Mouse (Mus musculus) kidney, postnatal 25 days (tissue): ENCODE results near the gene Tead1.

Experiments
- DNase-seq, 2 experiments: peaks; one replicate each; pipeline ENCODE4 v3.0.0; 2021; ENCODE audit warnings: mixed read lengths in 2 of 2

The Tead1 gene

GRCm38 (mm10) chr7:112679171-112679512 is at the start of gene Tead1:
Tead1 (plus strand) TSS chr7:112679318.
- peak; percentile 96 to 98 for DNase-seq

- no peak for DNase-seq
Observed at GRCm38 (mm10) chr7:112634505-112635213, 44.5 kb upstream of the Tead1 start.

- DNase-seq = no peak
Observed at GRCm38 (mm10) chr7:112635936-112636335, 43.2 kb upstream of the Tead1 start.

DNA sequence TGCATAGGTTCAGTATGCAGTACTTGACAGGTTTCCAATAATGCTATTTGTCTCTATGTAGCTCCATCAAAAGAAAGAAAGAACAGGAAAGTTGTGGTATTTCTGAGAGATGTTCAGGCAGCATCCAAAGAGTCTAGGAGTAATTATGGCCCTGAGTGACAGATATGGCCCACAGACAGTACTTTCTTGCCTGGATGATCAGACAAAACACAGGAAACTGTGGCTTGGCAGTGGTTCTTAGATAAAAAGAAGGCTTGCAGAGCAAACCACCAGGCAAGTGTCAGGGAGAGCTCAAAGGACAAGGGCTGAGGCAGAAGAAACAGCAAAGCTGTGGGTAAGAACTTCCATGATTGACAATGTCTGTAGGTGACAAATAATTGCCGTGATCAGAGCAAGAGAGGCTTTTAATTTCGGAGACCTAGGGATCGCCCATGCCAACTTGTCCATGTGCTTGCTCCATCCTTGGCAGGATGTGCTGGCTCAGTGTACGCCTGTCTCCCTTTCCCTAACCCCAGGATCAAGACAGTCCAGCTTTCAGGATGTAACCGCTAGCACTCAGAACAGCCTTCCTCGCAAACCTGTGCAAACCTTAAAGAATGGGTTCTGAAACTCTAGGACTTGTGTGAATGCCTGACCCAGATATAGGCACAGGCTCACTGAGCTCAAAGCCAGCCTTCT is 35.1 kb upstream of the Tead1 start:
- no peak for DNase-seq

DNA sequence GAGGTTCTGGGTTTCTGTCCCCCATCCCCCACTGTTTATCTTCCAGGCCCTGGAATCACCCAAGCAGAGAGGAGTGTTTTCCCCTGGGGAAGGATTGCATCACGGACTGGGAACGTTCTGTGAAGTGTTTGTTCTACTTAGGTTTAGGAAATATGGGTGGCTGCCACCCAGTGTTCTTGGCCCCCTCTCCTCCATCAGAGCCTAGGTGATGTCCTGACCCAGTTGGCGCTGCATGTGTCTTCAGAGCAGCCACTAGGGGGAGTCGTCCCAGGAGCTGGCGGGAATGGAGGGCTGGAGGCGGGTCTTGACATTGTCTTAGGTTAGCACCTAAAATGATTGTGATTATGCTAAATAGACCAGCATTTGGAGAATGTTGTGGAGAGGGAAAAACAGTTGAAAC is 34.4 kb upstream of the Tead1 start:
- DNase-seq = peak; percentile 7 to 48

- DNase-seq = no peak
Observed at GRCm38 (mm10) chr7:112645724-112646123, 33.4 kb upstream of the Tead1 start.

DNA sequence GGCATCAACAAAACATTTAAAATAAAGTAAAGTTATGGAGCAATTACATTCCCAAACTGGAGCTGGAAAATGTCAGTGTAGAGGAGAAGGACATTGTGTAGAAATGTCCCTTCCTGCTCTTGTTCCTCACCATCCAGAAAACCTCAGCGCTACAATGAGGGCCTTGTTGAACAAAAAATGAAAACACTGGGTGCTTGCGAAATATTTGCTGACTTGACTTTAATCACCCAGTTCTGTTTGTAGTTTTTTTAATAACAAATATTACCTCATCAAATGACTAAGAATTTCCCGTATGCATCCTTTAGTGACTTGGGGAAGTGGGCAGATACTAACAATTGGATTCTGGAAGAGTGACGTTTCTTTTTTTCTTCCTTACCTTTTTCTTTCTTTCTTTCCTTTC is 31.7 kb upstream of the Tead1 start:
- DNase-seq = no peak

- peak; percentile 47 to 60 for DNase-seq
Observed at GRCm38 (mm10) chr7:112656141-112656662, 22.9 kb upstream of the Tead1 start.

- DNase-seq = no peak
Observed at GRCm38 (mm10) chr7:112658939-112659338, 20.2 kb upstream of the Tead1 start.

DNA sequence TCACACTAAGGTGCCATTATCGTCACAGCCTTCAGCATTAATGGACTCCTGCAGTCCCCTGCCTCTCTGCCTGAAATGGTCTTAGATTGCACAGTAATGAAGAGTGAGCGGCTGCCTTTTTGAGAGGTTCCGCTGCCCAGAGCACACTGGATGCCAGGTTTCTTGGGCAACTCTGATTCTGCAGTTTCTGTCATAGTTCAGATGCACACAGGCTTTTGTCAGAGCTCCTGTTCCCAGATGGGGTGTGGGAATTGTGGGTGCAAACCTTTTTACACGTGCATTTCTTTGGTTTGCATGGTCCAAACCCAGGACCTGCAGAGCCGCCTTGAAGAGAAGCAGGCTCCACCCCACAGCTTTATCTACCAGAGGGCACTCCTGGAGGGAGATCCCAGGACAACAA is 19.3 kb upstream of the Tead1 start:
- no peak for DNase-seq

DNA sequence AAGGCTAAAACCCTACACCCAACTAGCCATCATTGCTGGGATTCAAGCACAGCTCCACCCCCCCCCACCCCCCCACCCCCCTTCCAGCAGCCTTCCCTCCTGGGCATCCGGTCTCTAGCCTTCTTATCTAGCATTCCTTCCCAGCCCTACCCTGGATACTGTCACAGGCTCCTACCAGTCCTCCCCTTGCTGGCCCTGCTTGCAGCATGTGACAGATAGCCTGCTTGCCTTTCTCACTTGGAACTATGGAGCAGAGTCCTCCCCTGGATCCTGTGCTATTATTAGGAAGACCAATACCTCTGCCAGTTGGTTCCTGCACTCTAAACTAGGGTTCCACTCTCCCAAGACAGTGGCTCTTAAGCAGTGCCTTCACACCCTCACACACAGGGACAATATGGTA is 18.8 kb upstream of the Tead1 start:
- DNase-seq = no peak

DNA sequence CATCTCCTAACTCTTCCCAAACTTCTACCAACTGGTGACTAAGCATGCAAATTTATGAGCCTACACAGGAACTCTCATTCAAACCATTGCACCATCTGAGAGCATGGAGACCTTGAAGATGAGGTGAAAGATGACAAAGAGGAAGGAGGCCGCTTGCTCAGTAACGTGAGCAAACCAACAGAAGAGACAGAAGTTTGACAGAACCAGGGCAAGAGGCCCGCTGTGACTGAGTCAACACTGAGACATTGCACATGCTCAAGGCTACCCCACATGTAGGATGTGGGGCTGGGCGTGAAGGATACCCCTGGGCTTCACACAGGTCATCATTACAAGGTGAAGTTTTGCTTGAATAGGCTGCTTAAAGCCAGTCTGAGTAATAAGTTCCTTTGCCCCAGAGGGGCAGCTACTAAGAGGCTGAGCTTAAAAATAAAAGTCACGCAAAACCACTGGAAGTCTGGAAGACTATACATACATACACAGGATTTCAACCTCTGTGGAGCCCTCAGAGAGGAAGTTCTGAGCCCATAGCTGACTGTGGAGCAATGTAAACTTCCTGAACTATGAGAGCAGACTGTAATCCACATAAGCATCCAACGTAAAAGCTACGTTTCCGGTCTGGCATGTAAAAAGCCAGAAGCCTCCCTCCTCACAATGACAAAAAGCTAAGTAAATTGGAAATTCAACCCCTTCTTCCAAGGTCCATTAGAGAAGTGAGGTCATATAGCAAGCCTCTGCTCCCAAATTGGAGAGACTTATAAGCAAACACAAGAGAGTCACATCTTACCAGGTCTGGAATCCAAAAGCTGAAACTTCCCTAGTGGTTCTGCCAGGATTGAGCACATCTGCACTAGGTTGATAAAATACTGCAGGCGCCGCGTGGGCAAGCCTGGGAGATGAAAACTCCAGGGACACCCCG is 16.5 kb upstream of the Tead1 start:
- DNase-seq = no peak

DNA sequence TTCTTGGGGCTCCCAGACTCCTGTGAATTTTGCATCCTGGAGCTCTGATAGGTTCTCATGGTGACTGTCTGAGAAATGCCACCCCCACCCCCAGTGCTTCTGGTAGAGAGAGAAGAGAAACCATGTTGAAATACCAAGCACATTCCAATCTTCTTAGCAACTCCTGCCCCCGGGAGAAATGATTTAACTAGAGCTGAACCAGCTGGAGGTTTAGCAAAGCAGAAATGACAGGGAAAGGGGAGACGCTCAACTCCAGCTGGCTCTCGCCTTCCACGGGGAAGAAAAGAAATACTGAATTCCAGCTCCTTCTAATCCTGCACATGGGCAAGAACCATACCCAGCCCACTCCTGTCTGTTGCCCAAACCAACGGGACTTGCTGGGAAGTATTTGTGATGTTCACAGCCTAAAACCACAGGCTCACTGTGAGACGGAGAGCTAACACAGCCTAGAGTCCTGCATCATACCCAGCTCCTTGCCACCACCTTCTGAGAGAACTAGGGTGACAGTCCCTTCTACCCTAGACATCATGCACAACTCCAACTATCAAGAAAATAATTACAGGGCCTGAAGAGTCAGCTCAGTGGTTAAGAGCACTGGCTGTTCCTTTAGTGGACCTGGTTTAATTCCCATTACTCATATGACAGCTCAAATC is 15.7 kb upstream of the Tead1 start:
- DNase-seq = peak in 1 of 2 experiments; percentile 42

- no peak for DNase-seq
Observed at GRCm38 (mm10) chr7:112669993-112670392, 9.1 kb upstream of the Tead1 start.

DNA sequence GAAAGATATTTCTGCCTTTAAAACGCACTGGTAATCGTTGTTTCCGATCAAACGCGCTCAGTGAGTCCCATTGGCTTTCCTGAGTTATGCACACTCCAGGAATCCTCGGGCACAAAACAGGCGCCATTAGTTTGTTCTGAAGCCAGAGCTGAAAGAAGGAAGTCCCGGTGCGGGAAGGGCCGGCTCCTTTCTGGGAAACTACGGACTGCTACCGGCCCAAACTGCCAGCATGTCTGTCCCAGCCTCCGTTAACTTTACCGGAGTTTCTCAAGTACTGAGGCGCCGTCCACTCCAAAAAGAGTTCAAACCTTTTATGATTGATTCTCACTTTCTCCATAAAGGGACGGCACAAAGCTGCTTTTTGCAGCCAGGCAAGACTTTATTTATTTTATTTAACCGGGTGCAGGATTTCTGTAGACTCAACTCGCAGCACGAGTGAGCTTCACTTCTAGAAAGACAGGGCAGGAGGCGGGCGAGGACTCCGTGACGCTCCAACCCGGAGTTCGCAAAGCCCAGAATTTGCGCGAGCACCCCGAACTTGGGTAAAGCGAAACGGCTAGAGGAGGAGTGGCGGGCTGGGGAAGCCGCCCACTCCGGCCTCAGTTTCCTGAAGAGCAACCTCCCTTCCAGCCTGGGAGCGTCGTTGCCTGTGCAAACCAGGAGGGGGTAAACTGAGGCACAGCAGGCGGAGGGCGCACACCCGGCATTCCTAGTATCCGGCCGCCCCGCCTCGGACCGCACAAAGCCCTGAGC is 524 bp upstream of the Tead1 start:
- DNase-seq = peak; percentile 76 to 89

GRCm38 (mm10) chr7:112679513-112680245 is 561 bp downstream of the Tead1 start:
- DNase-seq = peak; percentile 77 to 89

- peak; percentile 52 to 73 for DNase-seq
Observed at GRCm38 (mm10) chr7:112680498-112681251, 1.6 kb downstream of the Tead1 start.

DNA sequence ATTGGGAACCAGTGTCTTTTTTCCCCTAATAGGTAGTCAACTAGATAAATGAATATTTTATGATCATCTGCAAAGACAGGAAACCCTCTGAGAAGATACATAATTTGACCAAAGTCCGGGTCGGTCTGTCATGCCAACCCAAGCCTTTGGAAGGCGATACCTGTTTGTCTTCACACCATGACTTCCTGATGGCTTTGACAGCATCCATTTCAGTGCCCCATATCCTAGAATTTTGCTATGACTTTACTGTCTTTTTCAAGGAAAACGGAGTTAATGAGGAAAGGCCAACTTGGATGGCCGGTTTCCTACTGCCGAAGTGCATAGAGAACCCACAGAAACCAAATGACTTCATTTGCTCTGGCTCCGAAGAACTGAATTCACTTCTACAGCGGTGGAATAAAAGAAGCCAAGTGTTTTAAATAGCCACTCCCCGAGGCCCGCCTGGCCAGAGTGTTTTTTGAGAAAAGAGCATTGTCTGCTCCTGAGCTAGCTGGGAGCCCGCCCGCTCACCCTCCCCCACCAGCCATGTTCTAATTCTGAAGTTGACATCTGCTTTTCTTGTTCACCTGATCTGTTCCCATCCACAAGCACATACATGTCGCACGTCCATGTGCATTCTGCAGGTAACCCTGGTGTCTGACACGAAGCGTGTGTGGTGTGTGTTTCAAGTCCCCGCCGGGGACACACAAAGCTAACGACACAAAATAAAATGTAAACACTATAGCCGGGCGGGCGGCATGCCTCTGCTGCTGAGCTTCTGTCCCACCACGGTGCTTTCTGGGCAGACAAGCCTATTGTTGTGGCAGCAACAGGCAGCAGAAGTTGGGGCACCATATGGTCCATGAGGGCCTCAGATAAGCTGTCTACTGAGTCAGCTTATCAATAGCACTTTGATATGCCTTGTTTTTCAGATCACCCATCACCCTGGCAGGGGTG is 5.8 kb downstream of the Tead1 start:
- no peak for DNase-seq

GRCm38 (mm10) chr7:112685993-112686392 is 6.9 kb downstream of the Tead1 start:
- DNase-seq = no peak
